Mouse (Mus musculus) spleen, adult 2 months (tissue): ENCODE data around the gene Tpk1.

Experiments
- CTCF ChIP-seq: fragments of 200-500 bp; IDR thresholded peaks from 2 replicates; pipeline ENCODE4 v1.5.1; 2011; ENCODE audit warnings: mild to moderate bottlenecking, inconsistent platforms; ENCODE audit not compliant: insufficient read depth, insufficient read length, insufficient replicate concordance; ENCODE audit errors: extremely low read depth
- POLR2A ChIP-seq: fragments of 200-500 bp; IDR thresholded peaks from 2 replicates; pipeline ENCODE4 v1.6.1; 2011; ENCODE audit warnings: low read depth, low read length, inconsistent platforms

GRCm38 (mm10) chr6:43408949-43409348 is 257.1 kb downstream of the Tpk1 start:
- TF ChIP-seq CTCF (no peak), POLR2A (no peak)
